Mouse (Mus musculus) T-helper 2 cell (primary cell): ENCODE results near the gene Mea1.

Source experiments
- in situ Hi-C: fragments of 300-600 bp; cut with MboI, MseI; formaldehyde crosslinking; loops from one replicate; pipeline ENCODE4 v1.15.1; 2025; ENCODE audit warnings: high pct_unique_total_duplicates

Mea1 gene

DNA sequence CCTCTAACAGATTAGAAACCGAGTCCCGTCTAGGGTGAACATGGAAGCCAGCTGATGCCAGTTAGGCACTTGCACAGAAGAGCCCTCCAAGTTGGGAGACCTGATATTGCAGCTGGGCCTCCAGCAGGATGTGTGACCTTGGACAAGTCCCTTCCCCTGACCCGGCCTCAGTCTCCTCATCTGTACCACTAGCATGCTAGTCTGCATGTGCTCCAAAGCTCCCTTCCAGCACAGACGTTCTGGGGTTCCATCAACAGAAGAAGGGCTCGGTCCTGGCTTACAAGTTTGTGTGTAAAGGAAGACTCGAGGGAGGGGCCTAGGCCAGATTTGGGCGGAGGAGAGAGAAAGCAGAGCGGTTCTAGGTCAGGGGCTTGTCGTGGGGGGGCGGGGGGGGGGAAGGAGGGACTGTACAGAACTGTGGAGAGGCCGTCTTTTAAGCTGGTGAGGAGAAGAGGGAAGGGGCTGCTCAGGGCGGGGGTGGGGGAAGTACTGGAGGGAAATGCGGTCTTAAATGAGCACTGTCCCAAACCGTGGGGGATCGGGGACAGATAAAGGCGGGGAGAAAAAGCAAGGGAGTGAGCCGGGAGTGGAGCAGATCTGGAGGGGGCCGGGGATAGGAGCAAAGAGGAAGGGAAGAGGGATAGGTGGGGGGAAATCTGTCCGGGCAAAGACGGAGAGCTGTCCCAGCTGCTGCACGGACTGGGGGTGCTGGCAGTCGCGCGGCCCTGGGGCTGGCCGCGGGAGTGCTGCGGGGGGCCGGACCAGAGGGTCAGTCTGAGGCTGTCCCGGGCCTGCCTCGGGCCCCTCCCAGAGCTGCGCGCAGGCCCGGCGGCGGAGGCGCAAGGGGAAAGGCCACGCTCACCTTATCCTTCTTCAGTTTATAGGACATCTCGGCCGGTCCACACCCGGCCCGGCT is 25.6 kb downstream of the Mea1 start:
- in situ Hi-C loops: no loop called here

DNA sequence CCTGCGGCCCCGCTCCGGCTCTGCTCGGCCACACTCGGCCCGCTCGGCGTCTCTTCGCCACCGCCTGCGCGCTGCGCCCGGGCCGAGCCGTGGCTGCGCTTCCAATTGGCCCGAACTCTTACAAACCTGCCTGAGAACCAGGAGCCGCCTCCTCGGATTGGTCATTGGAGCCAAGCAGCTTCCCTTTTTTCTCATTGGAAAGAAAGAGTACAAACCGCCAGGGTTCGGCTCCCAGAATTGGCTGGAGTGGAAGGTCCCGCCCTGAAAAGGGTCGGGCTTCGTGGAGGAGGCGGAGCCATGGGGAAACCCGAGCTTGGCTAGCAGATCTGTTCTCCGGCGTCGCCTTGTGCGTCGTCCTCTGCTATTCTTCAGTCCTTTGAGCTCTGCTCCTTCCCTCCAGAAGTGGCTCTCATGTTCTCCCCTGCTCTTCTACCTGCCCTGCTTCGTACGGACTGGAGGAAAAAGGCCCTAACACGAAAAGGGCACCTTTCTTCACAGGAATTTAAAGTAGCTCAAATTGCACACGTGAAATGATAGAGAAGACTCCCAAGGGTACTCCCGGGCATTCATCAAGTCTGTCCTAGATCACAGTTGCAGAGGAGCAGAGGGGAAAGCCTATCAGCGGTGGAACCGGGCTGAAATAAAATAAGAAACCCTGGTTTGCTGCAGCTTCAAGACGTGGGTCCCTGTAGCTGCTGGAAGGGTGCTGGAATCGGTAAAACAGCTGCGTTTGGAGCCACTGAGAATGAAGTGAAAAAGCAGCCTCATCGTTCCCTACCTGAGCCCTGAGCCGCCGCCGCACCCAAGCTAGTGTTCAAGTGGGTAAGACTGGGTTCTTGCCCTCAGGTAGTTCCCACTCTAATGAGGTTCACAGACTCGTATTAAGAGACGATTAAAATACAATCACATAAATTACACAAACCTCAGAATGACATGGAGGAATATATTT is 26.6 kb downstream of the Mea1 start, which contains the start of gene Ppp2r5d:
TSS of gene Ppp2r5d (minus strand) at position 225 of the 949 bp plus-strand sequence.
- in situ Hi-C loops: no loop called here

DNA sequence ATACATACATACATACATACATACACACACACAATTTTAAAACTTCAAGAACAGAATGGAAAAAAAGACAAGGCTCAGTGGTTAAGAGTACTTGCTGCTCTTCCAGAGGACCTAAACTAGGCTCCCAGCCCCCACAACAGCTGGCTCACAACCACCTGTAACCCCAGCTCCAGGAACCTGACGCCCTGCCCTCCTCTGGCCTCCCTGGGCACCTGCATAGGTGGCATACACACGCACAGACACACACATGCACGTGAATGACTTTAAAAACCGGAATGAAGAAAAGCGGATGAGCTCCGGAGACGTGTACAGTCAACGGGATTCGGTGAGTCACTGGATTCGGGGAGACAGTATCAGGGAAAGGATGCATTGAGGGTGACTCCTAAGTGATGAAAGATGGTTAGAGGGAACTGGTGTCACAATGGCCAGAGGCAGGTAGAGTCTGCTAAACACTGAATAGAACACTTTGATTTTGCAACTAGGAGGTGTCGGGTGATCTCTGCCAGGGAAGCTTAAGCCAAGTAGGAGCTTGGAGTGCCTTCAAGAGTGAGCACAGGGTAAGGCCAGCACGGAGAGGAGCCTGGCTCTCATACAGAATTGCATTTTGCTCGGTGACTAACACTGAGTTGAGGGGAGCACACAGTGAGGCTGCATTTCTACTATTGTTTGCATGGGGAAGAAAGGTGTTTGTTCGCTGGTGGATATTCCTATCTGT is 27.9 kb downstream of the Mea1 start:
- in situ Hi-C loops: no loop called here

DNA sequence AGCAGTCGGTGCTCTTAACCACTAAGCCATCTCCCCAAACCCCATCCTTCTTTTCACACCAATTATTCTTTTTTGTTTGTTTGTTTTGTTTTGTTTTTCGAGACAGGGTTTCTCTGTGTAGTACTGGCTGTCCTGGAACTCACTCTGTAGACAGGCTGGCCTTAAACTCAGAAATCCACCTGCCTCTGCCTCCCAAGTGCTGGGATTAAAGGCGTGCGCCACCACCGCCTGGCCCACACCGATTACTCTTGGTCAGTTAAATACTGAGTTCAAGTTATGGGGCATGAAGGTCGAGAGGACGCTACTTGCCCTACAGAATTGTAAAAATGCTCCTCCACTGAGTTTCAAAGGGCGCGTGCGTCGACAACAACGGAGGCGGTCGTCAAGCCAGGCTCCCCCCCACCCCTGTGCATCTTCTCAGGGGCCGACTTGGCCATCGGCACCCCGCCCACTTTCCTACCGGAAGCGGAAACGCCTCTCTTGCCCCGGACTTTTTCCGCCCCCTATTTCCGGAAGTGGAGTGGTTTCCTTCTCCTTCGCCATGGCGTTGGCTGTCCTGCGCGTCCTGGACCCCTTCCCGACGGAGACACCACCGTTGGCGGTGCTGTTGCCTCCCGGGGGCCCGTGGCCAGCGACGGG is 32.5 kb downstream of the Mea1 start, which contains the start of gene Pex6:
TSS of gene Pex6 (plus strand) at position 505 of the 639 bp plus-strand sequence.
- in situ Hi-C loops: loop anchor here (10.0 kb wide), 1 partner anchor 66 kb away; the partner anchor contains the start of genes Klc4 and Mrpl2

DNA sequence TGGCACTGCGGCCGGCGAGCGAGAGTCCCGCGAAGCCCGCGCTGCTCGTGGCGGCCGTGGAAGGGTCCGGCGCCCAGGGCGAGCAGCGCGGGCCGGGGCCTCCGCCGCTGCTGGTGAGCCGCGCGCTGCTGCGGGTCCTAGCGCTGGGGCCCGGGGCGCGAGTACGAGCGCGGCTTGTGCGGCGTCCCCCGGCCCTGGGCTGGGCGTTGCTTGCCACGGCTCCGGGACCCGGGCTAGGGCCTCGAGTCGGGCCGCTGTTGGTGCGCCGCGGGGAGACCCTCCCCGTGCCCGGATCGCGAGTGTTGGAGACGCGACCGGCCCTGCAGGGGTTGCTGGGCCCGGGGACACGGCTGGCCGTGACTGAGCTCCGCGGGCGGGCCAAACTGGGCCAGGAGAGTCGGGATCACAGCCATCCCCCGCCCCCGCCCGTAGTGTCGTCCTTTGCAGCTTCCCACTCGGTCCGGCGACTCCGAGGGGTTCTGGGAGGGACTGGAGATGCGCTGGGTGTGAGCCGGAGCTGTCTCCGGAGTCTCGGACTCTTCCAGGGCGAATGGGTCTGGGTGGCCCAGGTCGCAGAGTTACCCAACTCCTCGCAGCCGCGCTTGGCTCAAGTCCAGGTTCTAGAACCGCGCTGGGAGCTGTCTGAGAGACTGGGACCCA is 33.1 kb downstream of the Mea1 start:
- in situ Hi-C loops: loop anchor here (10.0 kb wide), 1 partner anchor 67 kb away; the partner anchor contains the start of genes Klc4 and Mrpl2

DNA sequence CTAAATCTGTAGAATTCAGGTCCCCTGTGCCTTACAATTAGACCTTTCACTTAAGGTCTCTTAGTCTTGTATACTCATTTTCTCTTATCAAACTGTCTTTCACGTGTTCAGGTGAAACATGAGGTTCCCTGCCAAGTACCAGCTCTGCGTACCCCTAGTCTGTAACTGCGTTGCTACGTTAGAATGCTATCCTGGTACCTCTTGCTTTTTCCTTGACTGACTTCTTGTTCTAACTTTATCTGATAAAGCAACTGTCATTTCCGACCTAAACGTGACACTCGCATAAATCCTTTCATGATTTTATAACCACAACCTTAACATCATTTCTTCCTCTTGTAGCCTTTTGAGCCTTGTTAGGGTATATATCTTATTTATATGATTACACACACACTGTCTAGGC is 33.8 kb downstream of the Mea1 start:
- in situ Hi-C loops: loop anchor here (10.0 kb wide), 1 partner anchor 68 kb away; the partner anchor contains the start of genes Klc4 and Mrpl2

DNA sequence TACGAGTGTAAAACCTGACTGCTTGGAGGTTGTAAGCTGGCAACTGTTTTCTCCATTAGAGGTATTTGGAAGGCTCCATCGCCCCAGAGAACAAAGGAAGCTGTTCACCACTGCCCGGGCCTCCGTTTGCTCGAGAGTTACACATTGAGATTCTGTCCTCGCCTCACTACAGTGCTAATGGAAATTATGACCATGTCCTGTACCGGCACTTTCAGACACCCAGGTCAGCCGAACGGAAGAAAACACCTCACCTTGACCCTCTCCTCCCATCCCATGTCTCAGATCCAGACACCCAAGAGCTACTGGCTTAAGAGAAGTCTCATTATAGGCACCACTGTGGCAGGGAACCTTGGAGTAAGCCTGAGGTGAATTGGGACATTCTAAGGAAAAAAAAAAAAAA is 35.3 kb downstream of the Mea1 start:
- in situ Hi-C loops: loop anchor here (10.0 kb wide), 1 partner anchor 69 kb away; the partner anchor contains the start of genes Klc4 and Mrpl2

DNA sequence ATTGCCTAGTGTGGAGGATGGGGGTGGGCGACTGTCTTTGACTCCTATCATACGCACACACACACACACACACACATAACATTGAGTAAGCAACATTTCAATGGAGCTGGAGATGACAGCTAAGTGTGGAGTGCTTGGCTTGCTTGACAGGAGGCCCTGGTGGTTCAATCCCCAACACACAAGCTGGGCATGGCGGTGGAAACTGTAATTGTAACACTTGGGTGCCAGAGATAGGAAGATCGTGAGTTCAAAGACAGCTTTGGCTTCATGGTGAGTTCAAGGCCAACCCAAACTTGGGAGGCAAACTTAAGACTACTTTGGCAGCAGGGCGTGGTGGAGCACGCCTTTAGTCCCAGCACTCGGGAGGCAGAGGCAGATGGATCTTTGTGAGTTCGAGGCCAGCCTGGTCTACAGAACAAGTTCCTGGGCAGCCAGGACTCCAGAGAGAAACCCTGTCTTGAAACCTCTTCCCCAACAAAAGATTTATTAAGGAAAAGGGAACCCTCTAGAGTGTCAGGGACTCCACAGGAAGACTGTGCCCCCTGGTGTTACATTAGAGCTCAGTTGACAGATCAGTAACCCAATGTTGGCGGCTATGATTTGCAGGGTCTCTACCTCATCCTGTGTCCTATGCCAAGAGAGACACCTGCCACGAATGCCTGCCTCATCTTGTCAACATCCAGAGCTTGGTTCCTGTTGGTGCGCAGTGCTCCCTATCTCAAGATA is 36.3 kb downstream of the Mea1 start:
- in situ Hi-C loops: loop anchor here (10.0 kb wide), 1 partner anchor 70 kb away; the partner anchor contains the start of genes Klc4 and Mrpl2

DNA sequence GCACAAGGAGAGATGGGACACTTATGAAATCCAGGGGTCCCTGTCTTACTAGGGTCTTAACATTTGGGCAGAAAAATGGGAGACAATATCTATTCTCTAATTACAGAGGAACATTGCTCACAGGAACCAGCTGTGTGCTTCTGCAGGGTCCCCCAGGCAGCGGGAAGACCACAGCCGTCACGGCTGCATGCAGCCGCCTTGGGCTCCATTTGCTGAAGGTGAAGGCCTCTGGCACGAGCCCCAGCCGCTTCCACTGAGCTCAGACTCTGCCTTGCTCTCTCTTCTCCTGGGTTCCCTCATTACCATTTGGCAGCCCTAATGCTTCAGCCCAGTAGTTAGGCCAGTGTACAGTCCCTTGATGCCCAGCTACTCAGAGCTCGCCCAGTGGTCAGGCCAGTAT is 42.5 kb downstream of the Mea1 start:
- in situ Hi-C loops: no loop called here

DNA sequence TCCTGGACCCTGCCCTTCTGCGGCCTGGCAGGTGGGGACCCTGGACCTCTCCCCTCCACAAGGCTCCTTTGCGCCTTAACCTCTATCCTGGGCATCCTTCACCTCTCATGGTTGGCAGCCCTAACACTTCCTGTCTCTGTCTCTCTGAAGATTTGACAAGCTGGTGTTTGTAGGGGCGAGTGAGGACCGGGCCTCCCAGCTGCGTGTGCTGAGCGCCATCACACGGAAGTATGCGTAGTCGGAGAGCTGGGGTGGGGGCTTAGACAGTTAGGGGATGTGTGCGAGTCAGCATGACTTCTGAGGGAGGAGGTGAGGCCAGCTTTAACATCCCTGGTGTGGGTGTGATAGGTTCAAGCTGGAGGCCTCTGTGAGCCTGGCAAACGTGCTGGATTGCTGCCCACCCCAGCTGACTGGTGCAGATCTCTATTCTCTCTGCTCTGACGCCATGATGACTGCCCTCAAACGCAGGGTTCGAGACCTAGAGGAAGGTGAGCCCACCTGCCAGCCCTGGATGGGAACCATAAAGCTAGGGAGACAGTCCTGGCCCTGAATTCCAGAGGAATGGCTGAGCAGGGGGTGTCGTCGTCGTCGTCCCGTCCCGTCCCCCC is 46.0 kb downstream of the Mea1 start:
- in situ Hi-C loops: no loop called here

DNA sequence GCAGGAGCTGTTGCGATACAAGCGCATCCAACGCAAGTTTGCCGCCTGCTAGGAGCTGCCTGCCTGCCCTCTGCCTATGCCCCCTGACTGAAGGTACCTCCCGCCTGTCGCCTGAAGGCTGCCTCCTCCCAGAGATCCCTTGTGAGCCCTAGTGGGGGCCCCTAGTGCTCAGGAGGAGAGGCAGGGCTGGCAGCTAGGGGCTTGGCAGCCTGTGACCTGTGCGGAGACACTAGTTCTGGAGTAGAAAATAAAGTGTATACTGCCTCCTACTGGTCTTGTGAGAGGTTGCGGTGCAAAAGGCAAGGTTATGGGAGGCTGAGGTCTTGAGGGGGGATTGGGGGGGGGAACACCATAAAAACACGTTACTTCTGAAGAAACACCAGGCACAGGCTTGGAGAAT is 46.7 kb downstream of the Mea1 start:
- in situ Hi-C loops: no loop called here

DNA sequence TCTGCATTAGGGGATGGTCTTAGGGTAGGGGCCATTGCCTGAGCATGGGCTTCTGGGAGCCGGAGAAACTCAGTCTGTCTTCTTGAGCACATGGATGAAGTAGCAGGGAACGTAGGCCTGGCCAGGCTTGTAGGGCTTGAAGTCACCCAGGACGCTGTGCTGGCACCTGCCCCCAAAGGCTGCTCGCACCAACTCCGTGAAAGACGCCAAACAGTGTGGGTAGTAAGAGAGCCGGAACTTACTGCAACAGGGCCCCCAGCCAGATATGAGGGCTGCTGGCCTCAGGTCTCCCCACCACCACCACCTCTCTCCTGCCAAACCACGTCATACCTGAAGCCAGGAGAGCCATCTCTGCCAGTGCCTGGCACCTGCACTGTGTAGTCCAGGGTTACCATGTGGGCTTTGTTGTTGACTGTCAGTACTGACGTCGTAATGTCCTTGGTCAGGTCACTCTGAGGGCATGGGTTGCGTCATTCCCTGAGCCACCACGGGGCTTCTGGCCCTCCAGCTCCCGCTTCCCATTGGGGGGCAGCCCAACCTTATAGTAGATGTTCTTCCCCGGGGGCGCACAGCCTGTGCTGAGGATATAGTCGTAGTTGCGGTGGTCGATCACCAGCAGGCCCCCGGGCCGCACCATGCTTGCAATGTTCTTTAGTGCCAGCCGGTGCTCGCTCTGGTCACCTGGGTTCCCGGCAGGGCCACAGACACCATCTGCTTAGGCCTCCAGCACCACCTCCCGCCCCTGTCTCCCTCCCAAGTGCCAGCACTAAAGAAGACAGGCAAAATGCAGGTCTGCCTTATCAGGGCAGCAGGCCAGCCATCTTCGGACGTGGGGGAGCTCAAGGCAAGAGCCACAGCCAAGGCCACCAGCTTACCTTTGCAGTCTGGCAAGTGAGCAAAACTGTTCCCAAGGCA is 47.4 kb downstream of the Mea1 start:
- in situ Hi-C loops: no loop called here

DNA sequence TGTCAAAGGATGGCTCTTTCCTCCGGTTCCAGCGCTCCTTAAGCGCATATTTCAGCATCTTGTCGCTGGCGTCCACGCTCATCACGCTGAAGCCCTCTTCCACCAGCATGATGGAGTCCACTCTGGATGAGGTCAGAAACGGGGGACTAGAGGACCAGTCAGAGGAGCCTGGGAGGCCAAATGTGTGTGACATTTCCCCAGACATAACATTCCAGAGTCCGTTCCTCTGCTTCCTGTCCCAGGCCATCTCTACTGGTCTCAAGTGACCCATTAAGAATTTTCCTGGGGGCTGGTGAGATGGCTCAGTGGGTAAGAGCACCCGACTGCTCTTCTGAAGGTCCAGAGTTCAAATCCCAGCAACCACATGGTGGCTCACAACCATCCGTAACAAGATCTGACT is 48.7 kb downstream of the Mea1 start:
- in situ Hi-C loops: no loop called here

DNA sequence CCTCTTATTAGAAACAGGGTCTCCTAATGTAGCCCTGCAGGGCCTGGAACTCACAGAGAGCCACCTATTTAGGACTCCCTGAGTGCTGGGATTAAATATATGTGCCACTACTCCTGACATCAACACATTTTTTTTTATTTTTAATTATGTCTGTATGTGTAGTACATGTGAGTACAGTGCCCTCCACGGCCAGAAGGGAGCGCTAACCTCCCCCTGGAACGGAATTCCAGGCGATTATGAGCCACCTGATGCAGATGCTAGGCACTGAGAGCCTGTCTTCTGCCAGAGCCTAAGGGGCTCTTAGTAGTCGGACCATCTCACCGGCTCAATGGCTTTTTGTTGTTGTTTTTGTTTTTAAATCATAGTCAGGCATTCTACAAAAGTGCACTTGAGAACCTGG is 49.4 kb downstream of the Mea1 start:
- in situ Hi-C loops: no loop called here

DNA sequence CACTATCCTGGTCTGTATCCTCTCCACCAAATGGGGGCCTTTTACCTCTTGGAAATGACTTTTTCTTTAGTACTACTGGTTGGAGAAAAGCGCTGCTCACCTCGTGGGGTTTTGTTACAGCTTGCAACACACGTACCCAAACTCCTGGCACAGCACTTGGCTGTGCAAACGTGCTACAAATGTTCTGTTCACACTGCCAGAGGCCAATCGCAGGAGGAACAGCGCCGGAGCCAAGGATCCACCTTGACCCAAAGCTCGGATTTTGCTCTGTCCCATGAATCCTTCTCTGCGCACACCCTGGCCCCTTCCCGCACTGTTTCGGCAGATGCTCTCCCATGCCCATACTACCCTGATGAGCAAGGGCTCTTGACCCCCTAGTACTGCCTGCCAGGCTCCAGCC is 49.9 kb downstream of the Mea1 start:
- in situ Hi-C loops: no loop called here

DNA sequence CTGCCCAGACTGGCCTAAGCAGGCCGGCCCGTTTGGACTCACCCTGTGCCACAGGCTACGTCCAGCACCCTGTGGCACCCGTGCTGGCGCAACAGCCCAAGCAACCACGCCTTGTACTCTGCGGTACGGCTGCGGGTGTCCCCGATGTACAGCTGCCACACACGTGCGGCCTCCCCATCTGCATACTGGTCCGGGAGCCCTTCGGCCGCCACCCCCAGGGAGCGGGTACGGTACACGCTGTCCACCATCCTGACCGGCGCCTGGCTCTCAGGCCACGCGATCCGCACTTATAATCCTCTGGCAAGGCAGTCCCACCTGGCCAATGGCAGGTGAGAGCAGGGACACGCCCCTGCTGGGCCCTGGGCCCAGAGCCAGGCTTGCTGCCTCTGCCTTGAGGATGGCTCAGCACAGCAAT is 50.3 kb downstream of the Mea1 start, which contains the start of gene Gnmt:
TSS of gene Gnmt (minus strand) at position 265 of the 415 bp plus-strand sequence.
- in situ Hi-C loops: no loop called here
